In the genomic region with DNA sequence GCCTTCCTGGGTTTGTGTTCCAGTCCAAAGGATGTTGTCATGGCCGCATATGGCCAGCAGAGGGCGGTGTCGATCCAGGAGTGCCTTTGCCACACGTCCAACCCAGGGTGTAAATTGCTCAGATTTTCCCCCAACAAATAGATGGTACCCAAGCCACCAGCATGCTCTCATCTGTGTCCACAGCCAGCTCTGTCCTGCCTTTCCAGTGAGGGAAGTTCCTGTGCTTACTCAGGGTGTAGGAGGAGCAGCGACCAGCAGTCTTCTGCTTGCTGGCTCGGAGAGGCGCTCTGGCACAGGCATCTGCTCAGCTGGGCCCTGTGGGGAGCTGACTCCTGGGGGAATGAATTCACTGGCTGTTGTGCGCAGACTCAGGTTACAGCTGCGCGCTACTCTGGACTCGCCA, we compare ENCODE assay signal across 8 mouse cellular contexts. TPM values are rescaled to one million over a fixed set of nuclear protein-coding genes. Genes with fewer than 3 reads are reported as not detected.
DNase-seq lines count a peak whose midpoint lies in the region; ATAC-seq and TF ChIP-seq lines count a peak whose summit lies in the region.

No protein-coding gene starts in this region.

- DNase-seq in thymus, adult 2 months, result peak; percentile 4
- DNase-seq in thymus, adult 18-20 months, result no peak
- DNase-seq in embryo, embryonic 10 days (ENCODE audit: low spot score), result peak; percentile 91
- DNase-seq in gastrocnemius, postnatal 14 days, result peak; percentile 69
- DNase-seq in left cerebral cortex, postnatal 25 days (ENCODE audit: low spot score in 2 of 2), result peak; percentile 82 to 89
- peak; percentile 69 for DNase-seq in telencephalon, adult 2 months (ENCODE audit: low read depth, low spot score)

- peak; percentile 49; the same call in 1 of the 2 replicates for TF ChIP-seq CTCF in thymus, adult 2 months (IDR thresholded peaks at IDR 0.05; ENCODE audit: borderline replicate concordance, control insufficient read depth, extremely low read depth, insufficient read depth, low read length, poor library complexity)

- H3K9ac ChIP-seq in intestine, embryonic 16.5 days (ENCODE audit: low read depth, low read length), result no peak overlapping the region
- H3K9ac ChIP-seq in midbrain, embryonic 15.5 days, result no peak overlapping the region

- peak; percentile 48; the same call in 1 of the 2 replicates for ATAC-seq in intestine, embryonic 16.5 days
- ATAC-seq in midbrain, embryonic 15.5 days (replicated peaks), result peak; percentile 75

- H3K27me3 ChIP-seq in thymus, adult 2 months (ENCODE audit: control insufficient read depth, insufficient read depth, low read length), result no peaks in the 10 kb centered on the region
- H3K27me3 ChIP-seq in intestine, embryonic 16.5 days (replicated peaks; ENCODE audit: control insufficient read depth, insufficient read depth, low read length), result no peaks in the 10 kb centered on the region
- H3K27me3 ChIP-seq in midbrain, embryonic 15.5 days (replicated peaks), result 0 out of 2 replicates have a peak, but pooled peaks cover 4% of the 10 kb centered on the region

- intact Hi-C loops in gastrocnemius, postnatal 14 days (cut with DNase I; ENCODE audit: low total_unique reads), result loop anchor here (2.0 to 5.0 kb wide), 2 partner anchors 327 to 783 kb away; no protein-coding TSS in a partner anchor
- intact Hi-C loops in left cerebral cortex, postnatal 25 days (cut with DNase I), result loop anchor here (2.0 to 10.0 kb wide), 4 partner anchors 325 to 991 kb away; no protein-coding TSS in a partner anchor

- 17% methylated on average over 11 of the region's 11 CpGs for WGBS in thymus, adult 2 months
- 2% methylated on average over 11 of the region's 11 CpGs for WGBS in intestine, embryonic 16.5 days
- 1% methylated on average over 11 of the region's 11 CpGs for WGBS in midbrain, embryonic 15.5 days

- no peaks in the 10 kb centered on the region for H3K4me1 ChIP-seq in thymus, adult 2 months (replicated peaks; ENCODE audit: control insufficient read depth, insufficient read depth, low read length)
- H3K4me1 ChIP-seq in intestine, embryonic 16.5 days (ENCODE audit: control insufficient read depth, insufficient read depth, low read length), result no peaks in the 10 kb centered on the region
- H3K4me1 ChIP-seq in midbrain, embryonic 15.5 days, result peaks cover 8% of the 10 kb centered on the region

- no peak overlapping the region for H3K4me3 ChIP-seq in thymus, adult 2 months (ENCODE audit: control insufficient read depth, insufficient read depth, low read length)
- no peak overlapping the region for H3K4me3 ChIP-seq in intestine, embryonic 16.5 days (ENCODE audit: low read length)
- peak overlapping the region; percentile 15; the same call in 1 of the 2 replicates for H3K4me3 ChIP-seq in midbrain, embryonic 15.5 days

- TF ChIP-seq POLR2A in thymus, adult 2 months (IDR thresholded peaks at IDR 0.05; ENCODE audit: control insufficient read depth, extremely low read depth, insufficient read depth, low read length, poor library complexity), result no peak

- H3K36me3 ChIP-seq in thymus, adult 2 months (ENCODE audit: control insufficient read depth, insufficient read depth, low read length), result no peaks in the 10 kb centered on the region
- H3K36me3 ChIP-seq in intestine, embryonic 16.5 days (ENCODE audit: control insufficient read depth, insufficient read depth, low read length), result no peaks in the 10 kb centered on the region
- H3K36me3 ChIP-seq in midbrain, embryonic 15.5 days (replicated peaks), result no peaks in the 10 kb centered on the region

- no peak overlapping the region for H3K27ac ChIP-seq in thymus, adult 2 months (ENCODE audit: control insufficient read depth, insufficient read depth, low read length)
- no peak overlapping the region for H3K27ac ChIP-seq in intestine, embryonic 16.5 days (ENCODE audit: low read length)
- H3K27ac ChIP-seq in midbrain, embryonic 15.5 days, result no peak overlapping the region

- H3K9me3 ChIP-seq in intestine, embryonic 16.5 days (ENCODE audit: control insufficient read depth, low read length), result no peaks in the 10 kb centered on the region
- no peaks in the 10 kb centered on the region for H3K9me3 ChIP-seq in midbrain, embryonic 15.5 days

- 0 out of 2 replicates have a peak overlapping the region, but pooled peaks have one; percentile 7 for H3K4me2 ChIP-seq in intestine, embryonic 16.5 days (ENCODE audit: low read depth, low read length)
- H3K4me2 ChIP-seq in midbrain, embryonic 15.5 days, result peak overlapping the region; percentile 36

RNA-seq across cellular contexts. Expression of a gene that starts 17.5 kb away (rescaled TPM):
- 0.43 TPM in 1 of 2 replicates, not detected in the other for polyA plus RNA-seq in thymus, adult 2 months (2012; rRNA removed)
- total RNA-seq in gastrocnemius, postnatal 14 days (2021), result not detected
- polyA plus RNA-seq in intestine, embryonic 16.5 days (2015; fragmentation: Nextera tagmentation; extraction: Ambion mirVana), result not detected in 2 replicates
- total RNA-seq in left cerebral cortex, postnatal 25 days (2021), result under 1 TPM in 1 of 2 experiments, not detected in 1; 0.96 TPM
- 0.37 TPM in 1 of 2 replicates, not detected in the other for polyA plus RNA-seq in midbrain, embryonic 15.5 days (2015; fragmentation: Nextera tagmentation; extraction: Ambion mirVana)

Comparison
In these comparisons a context has a peak if more than half of its experiments do, and no peak if none do; other contexts are left out.
1. DNase-seq: peak in thymus, adult 2 months (single experiment), embryo, embryonic 10 days (single experiment), gastrocnemius, postnatal 14 days (single experiment), left cerebral cortex, postnatal 25 days (2 of 2) and telencephalon, adult 2 months (single experiment); none in thymus, adult 18-20 months (0 of 2).